Mouse (Mus musculus): ENCODE results near the gene Gstm5.
"Not testable (repeated sequence)": the region's sequence is repeated elsewhere in the genome, so short reads cannot be mapped to it uniquely, and the experiment has no call there.

Gene Gstm5

DNA sequence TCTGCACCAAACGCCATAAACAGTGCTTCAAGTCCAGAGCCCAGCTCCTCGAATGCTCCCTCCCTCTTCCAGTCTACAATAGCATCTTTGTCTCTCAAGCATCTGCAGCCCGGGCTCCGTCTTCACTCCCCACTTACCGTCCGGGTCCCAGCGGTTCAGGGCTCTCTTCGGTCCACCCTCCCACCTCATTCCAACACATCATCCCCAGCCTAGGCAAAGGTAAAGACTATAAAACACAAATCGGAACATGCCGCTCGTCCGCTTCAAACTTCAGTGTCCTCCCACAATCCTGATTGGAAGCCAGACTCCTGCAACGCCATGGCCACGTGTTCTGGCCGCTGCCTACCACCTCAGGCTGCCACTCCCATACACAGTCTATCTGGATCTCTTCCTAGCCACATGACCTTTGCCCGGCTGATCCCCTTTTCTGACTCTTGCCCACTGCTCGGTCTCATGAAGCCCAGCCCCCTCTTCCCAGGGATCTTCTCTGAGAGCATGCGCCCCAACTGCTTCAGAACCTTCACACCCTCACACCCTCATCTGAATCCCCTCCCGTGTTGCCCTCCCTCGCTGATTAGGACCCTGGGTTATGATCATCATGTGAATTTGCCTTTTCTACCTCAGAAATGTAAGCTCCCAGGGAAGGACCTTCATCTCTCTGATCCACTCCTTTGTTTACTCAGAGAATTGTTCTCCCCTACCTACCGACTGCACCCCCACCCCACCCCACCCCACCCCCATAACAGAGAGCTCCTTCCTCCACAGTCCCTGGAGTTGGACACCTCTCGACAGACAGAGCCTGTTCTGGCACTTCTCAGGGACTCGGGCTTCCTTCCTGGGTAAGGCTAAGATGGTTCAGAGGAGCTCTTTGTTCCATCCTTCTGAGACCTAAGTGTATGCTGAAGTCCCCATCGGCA lies 22.0 kb upstream of the Gstm5 start:
- DNase-seq = no peak

DNA sequence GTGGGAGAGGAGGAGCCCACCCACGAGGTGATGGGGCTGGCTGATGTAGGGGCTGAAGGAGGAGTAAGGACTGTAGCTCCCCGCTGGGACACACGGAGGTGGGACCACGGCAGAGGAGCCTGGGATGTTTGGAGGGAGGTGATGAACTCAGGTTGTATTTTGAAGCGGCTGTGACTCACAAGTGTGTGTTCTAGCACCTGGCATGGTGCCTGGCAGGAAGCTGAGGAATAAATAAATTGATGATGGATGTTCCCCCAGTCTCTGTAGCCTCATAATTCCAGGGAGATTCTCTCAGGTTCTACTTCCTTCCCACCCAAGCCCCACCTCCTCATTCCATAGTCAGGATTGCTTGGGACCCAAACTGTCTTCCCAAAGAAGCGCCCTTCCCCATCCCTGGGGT lies 20.4 kb upstream of the Gstm5 start:
- no peak for DNase-seq

DNA sequence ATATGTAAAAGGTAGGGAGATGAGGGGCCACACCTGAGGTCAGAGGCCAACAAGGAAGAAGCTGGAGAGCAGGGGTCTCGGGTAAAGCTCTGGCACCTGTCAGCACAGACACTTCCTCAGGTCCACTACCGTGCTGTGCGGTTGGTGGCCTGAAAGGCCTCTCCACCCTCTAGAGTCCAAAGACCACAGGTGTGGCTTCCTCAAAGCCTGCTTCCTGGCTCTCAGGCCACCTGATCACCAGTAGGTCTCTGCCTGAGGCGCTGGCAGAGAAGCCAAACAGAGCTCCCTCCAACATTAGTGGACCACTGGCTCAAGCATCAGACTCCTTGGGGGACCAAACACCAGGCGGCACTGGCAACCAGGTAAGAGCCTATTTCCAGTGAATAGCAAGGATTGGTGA lies 18.6 kb upstream of the Gstm5 start, which contains the start of gene Eps8l3:
TSS of gene Eps8l3 (plus strand) at position 225 of the 400 bp plus-strand sequence.
- DNase-seq = no peak

DNA sequence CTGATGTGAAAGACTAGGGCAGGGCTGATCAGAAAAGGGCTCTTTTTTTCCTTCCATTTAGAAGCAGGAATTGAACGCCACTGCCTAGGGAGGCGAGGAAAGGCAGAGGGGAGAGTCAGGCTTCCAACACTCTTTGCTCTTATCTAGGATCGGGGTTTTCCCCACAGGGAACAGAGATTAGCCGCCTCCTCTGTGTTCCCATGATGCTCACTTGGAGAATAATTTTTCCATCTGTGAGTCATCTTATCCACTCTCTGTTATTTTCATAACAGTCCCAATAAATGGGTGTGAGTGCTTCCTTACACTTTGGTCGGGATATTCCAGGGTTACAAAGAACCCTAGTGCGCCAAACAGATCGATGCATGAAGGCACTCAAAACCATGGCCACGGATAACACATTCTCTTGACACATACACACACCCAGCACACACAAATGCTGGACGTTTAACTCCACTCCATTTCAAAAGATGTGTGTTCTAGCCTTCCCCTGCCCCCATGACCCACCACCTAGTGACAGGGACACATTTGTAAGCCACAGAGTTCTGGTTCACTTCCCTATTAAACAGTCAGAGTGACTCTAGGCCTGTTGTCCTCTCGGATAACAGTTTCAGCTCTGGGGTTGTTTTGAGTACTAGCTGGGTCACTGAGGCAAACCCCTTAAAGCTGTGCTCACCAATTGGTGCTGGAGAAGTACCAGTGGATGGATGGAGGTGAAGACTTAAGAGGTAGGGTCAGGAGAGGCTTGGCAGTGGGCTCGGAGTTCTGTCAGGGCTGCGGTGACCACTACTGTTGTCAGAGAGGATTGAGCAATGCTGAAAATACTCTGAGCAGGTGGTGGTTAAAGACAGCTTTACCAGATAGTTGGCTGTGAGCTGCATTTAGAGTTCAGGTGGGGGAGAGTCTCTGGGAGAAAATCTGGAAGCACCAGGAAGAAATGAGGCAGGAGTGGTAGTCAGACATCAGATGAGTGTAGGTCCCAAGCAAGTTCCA lies 17.6 kb upstream of the Gstm5 start:
- DNase-seq = no peak

DNA sequence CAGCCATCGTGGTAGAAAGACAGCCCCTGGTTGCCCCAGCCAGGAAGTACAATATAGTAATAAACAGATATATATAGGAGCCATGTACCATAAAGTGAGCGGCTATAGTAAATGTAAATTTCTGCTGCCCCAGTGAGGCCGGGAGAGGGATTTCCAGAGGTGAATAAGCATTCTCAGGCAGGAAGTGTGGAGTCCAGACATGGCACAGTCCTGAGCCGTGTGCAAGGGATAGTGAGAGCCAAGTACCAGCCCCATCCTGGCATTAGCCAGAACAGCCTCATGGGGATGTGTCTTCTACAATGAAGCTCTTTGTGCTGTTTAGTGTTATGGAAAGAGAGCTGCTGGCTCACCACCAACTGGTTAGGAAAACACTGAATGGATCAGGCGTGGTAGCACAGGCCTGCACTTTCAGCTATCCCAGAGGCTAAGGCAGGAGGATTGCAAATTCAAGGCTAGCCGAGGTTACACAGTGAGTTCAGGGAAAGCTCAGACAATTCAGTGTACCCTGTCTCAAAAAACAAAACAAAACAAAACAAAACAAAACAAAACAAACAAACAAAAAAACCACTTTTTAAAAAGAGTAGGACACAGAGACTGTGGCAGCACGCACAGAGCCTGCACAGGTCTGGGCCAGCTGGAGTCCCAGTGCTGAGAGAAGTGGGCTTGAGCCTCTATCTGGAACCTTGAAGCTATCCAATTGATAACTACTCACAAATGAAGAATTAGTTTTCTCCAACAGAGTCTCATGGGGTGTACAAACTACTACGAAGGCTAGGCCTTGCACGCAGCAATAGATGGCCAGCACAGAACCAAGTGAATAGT lies 7.7 kb upstream of the Gstm5 start:
- no peak for DNase-seq

DNA sequence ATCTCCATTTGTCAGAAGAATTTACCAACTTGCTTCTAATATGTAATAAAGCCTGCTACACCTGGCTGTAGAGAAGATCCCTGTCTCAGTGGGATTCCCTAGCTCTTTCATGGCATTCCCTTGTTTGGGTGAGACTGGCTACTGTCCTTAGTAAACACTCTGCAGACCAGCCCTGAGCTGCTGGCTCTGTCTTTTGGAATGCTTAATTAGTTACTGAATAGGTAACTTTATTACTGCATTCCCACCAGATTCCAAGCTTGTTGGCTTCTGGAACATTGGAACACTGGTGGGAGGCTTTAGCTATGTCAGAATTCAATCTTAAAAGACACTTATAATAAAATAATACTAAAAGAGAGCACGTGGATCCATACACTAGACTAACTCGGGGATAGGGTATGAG lies 6.4 kb upstream of the Gstm5 start:
- DNase-seq = not testable (repeated sequence)

DNA sequence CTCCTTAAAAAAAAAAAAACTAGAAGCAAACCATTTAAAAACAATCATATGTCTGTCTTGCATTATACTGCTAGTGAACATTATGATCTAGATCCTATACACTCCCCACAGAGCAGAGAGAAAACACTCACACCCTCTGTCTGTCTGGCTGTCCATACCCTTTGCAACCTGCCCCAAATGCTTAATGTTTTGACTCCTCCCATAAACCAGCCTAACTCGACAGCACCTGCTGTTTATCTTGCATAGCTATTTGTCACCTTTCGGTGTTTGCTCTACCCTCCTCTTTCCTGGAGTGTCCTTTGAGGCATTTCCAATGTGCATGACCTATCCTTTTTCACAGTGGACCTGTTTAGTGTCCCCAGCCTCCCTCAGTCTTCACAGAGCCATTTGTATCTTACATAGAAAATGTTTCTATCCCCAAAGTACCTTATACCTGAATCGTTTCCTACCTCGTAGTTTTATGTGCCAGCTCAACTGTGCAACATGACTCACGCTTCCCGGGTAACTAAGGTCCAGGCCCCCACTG lies 364 bp upstream of the Gstm5 start:
- no peak for DNase-seq

DNA sequence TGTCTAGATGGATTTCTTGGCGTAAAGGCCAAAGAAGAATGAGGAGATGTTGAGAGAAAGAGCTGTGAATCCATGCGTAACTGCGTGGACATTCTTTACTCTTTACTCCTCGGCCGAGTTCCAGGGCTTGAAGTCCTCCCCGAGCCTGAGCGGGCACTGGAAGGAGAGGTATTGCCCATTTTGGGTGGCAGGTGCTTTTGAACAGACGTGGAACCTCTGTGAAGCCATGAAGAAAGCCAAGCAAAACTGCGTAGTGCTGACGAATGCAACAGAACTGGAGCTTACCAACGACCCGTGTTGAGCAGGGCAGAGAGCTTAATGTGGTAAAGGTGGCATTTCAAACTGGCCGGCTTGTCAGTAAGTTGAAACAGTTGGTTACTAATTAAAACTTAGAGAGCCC lies 3.1 kb downstream of the Gstm5 start:
- no peak for DNase-seq

DNA sequence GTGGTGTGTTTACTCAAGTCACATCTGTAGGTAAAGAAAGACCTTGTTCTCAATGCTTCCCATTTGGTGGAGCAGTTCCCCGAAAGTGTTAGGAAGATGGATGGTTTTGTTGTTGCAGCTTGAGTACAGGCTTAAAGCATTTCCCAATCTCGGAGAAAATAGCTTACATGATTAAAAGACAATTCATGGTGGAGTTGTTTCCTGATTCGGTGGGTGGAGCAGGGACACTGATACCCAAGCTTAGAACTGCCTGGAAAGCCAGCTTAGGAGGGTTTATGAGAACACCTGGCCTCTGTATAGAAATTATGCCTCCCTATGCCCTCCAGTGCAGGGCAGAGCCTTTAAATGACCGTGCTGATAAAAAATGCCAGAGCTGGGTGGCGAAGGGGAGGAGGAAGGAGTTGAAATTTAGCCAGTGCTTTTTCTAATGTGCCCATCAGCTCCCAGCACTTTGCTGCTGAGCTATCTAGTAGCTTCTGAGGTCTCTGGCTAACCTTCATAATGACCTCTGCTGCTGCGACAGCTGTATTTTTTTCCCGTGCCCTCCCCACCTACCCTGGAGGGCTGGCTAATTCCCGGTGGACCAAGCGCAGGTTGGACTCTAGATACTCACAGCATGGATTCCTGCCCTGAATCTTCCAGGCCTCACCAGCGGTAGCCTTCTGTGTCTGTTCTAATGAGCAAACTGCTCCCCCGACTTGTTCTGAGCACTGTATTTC lies 5.5 kb downstream of the Gstm5 start:
- no peak for DNase-seq

DNA sequence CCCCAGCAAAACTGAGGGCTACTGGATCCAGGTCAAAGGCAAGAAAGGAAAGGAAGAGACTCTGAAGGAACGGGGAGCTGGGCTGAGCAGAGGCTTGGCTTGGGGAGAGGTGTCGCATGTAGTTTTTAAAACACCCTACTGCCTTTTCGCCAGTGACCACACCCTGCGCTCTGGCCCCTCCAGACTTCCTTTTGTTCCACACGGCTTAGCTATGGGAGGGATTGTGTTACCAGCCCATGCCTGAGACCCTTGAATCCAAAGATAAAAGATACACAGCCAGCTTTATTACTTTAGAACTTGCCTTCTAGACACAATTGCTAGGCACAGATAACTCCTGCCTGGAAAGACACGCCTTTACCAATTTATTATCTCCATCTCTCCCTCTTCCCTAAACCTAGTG lies 10.3 kb downstream of the Gstm5 start:
- no peak for DNase-seq

DNA sequence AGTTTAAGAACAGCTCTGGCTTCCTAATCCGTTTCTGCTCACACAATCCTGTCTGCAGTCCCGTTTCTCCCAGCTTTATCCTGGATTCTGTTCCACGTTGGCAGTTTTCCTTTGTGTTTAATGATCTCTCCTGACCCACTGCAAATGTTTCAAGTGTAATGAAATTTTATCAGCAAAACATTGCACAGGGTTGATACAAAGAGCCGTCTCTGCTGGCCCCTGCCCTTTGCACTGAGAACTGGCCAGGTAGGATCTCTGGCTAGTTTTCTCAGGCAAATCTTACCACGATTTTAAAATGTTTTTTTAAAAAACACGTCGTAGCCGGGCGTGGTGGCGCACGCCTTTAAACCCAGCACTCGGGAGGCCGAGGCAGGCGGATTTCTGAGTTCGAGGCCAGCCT lies 21.1 kb downstream of the Gstm5 start:
- no peak for DNase-seq

DNA sequence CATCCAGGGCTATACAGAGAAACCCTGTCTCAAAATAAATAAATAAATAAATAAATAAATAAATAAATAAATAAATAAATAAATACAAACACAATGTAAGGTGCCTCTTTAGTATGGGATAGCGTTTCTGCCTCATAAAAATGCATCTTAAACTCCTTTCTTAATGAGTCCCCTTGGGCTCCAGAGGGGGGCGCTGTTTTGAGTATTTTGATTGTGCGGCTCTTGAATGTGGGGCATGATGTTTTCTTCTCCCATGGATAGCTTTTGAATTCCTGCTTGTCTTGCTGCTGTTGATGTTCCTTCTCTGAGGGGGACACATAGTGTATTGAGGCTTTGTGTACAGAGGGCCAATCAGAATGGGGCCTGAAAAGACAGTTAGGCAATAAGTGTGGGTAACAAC lies 21.5 kb downstream of the Gstm5 start:
- DNase-seq = no peak

DNA sequence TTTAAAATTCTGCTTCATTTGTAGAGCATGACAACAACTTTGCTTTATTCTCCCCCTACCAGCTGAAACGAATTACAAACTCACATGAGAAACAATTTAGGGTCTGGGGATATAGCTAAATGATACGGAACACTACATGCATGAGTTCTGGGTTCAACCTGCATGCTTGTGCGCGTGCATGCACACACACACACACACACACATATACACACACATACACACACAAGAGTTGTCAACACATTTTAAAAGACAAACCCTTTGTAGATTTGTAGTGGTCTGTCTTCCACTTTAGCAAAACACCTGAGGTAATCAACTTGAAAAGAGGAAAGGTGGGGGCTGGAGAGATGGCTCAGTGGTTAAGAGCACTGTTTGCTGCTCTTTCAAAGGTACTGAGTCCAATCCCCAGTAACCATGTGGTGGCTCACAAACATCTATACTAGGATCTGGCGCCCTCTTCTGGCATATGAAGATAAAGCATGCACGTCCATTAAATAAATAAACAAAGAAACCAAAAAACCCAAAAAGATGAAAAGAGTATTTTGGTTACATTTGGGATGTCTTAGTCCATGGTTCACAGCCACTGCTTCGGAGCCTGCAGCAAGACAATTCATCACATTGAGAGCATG lies 22.3 kb downstream of the Gstm5 start:
- peak; percentile 83 for DNase-seq

DNA sequence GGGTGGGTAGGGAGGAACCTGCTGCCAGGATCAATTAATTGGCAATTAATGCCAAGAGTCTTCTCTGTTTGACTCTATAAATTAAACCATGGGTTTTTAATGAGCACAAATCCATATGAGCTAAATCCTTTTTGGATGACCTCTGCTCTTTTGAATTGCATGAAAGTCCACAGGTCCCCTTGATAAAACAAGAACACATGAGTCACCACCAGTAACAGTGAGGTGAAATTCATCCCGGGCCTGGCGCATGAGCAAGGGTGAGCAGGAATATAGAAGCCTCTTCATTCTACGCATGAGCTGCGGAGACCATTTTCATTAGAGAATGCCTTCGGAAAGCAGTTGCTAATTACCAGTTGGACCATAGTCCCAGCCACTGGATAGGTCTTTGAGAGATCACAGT lies 24.7 kb downstream of the Gstm5 start:
- DNase-seq = no peak

DNA sequence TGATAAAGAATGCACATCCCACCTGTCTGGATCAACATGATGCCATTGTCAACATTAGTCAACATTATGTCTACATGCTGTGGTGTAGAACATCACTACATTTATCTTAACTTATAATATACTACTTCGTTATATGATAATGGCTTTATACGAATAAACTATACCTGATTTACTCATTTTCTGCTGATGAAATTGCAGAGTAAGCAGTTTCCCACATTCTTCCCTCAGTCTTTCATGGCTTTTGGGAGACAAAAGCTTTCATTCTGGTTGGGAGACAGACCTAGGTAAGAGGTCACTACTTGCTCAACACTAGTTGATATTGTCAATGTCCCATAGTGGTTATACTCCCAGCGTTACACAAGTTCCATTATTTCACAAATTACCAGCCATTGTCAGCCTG lies 29.7 kb downstream of the Gstm5 start:
- no peak for DNase-seq

DNA sequence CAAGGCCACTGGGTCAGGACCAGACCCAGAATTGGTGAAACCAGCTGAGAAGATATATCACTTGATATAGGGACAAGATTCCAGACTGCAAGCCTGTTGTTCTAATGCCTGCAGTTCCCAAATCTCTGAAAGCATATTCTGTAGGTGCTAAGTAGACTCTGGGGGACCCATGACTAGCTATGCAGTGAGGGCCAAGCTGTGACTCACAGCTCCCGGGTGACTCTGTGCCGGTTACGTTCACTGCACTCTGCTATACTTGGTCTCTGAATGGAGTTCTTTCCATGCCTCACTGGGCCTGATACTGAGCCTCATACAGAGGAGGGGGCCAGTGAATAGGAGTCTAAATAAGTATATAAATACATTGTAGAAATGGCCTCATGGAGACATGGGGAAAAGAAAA lies 32.2 kb downstream of the Gstm5 start:
- DNase-seq = no peak

DNA sequence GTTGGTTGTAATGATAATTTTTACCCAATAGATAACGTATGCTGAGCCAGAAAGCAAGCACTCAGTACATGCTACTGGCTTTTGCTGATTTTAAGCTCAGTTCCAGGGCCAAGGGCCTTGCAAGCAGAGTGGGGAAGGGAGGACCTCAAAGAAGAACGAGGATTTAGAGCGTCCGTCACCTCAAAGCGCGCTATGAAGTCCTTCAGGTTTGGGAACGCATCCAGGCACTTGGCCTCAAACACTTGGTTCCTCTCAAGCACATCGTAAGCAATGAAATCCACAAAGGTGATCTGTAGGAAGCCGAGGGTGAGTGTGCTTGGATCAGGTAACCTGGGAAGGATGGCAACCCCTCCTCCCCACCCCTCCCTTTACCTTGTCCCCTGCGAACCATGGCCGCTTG lies 33.1 kb downstream of the Gstm5 start:
- peak; percentile 58 for DNase-seq

DNA sequence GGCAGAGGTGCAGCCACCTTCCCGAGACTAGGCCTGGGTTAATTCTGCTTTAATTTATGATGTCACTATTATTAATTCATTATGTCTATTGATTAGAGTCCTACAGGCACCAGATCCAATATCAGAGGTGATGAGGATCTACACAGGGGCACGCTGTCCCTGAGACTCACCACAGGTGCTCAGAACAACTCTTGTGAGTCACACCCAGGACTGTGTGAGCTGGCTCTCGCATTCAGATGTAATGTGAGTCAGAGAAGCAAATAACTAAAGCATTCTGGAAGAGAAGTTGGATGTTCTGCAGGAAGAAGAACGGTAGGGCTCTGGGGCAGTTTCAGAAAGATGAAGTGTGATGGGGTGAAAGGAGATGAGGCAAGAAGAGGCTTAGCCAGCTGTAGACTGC lies 33.6 kb downstream of the Gstm5 start:
- no peak for DNase-seq

DNA sequence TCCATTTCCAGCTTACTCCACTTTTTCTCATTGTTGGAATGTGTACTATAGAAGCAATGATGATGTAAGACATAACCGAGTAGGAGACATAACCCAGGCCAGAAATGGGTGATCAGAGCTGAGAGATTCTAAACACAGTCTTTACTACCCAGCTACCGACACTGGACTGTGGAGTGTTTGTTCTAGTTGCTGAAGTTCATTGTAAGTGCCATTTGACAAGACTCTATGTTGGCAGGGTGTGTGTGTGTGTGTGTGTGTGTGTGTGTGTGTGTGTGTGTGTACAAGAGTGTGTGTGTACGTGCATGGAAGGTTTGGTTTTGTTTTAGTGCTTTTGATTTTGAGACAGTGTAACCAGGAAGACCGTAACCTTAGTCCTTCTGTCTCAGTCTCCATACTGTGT lies 34.1 kb downstream of the Gstm5 start:
- peak; percentile 71 for DNase-seq

DNA sequence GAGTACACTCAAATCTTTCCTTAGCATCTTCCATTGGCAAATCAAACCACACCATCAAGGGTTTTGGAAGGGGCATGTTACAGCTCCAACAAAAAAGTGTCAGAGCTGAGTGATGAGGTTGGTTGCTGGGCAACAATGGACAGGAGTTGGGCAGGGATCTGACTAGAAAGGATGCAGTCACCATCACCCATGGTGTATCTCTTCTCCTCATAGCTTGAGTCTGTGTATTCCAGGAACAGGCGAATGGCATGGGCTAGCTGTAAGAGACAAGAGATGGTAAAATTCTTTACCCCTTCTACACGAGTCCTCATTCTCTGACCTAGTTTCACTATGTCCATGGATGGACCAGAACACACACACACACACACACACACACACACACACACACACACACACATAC lies 35.5 kb downstream of the Gstm5 start:
- DNase-seq = no peak

DNA sequence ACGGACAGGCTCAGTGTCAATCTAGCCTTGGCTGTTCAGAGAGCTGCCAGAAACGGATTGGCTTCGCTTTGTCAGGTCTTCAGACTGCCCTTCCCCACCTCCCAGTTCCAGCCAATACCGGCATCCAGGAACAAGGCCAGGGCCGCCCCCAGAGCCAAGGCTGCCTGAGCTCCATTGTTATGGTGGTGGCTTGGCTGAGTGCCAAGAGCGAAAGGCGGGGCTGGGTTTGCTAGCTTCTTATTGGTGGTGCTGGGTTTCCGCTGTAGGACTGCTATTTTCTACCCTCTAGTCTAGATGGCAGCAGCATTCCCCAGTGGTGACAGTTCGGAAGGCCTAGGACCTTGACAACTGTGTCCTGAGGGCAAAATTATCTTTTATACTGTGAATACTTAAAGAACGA lies 36.0 kb downstream of the Gstm5 start, which contains the start of gene Gstm7:
TSS of gene Gstm7 (minus strand) at position 148 of the 400 bp plus-strand sequence.
- DNase-seq = peak; percentile 99
